Mouse (Mus musculus) MEL (cell line): ENCODE measurements at regions not wholly inside any gene's neighbourhood (a gene's known extent, or its start where the extent isn't known, plus 50 kb on each side); places are given as distances from the start of the nearest gene placed in this dataset.

Experiments used
- BHLHE40 ChIP-seq: IDR thresholded peaks from 2 replicates; pipeline ENCODE4 v1.6.1; 2012; ENCODE audit warnings: low read depth, mild to moderate bottlenecking, inconsistent platforms, low read length, improper control_type of control experiment, borderline replicate concordance
- CTCF ChIP-seq, 3 experiments: IDR thresholded peaks in 2 of 3; conservative IDR thresholded peaks in 1 of 3; 2 replicates each; pipeline ENCODE4 v1.5.1; 2011 to 2012; ENCODE audit warnings: low read length in 3 of 3, low read depth in 2 of 3, mild to moderate bottlenecking in 2 of 3, improper control_type of control experiment in 1 of 3, inconsistent platforms in 1 of 3, mixed read lengths in 1 of 3, moderate library complexity in 1 of 3; ENCODE audit not compliant: control insufficient read depth in 1 of 3, insufficient read depth in 1 of 3, poor library complexity in 1 of 3, severe bottlenecking in 1 of 3
- MAX ChIP-seq: IDR thresholded peaks from 2 replicates; pipeline ENCODE4 v1.6.1; 2011; ENCODE audit warnings: low read length, improper control_type of control experiment
- POLR2A ChIP-seq, 2 experiments: IDR thresholded peaks; 2 replicates each; pipeline ENCODE4 v1.6.1; 2011 to 2012; ENCODE audit warnings: low read length in 2 of 2, mild to moderate bottlenecking in 2 of 2, control low read depth in 1 of 2, improper control_type of control experiment in 1 of 2, low read depth in 1 of 2, moderate library complexity in 1 of 2; ENCODE audit not compliant: control insufficient read depth in 1 of 2, insufficient read depth in 1 of 2, poor library complexity in 1 of 2

DNA sequence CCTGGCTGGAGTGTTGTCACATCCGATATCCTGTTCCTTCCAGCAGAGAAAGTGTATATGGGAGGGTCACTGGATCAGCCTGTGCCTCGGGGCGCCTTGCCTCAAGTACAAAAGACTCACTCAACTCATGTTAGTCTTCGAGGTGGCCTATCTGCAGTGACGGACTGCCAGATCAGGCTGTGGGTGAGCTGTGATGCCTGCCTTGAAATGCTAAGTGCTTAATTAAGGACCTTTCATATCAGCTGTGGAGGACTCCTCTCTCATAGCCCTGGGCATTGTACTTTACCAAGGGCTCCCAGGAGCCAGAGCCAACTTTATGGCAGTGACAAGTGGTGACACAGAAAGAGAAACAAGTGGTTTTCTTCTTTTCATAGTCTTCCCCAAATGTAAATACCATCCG lies 145.8 kb upstream of the Tfap2d start:
- TF ChIP-seq MAX (no peak), BHLHE40 (no peak), POLR2A (IDR thresholded peaks at IDR 0.05; ENCODE audit: control insufficient read depth in 1 of 2, insufficient read depth in 1 of 2, low read depth in 1 of 2, low read length in 2 of 2, poor library complexity in 1 of 2) (no peak), CTCF (IDR thresholded peaks at IDR 0.05 in 2 of 3, conservative IDR thresholded peaks at IDR 0.05 in 1 of 3; ENCODE audit: control insufficient read depth in 1 of 3, insufficient read depth in 1 of 3, low read depth in 2 of 3, low read length in 3 of 3, poor library complexity in 1 of 3, severe bottlenecking in 1 of 3) (no peak)
